Mouse (Mus musculus) ovary, postnatal 14 days (tissue): Measurements from ENCODE around the gene Sez6l.
"Not testable (repeated sequence)": the region's sequence is repeated elsewhere in the genome, so short reads cannot be mapped to it uniquely, and the experiment has no call there.

Experiments
- DNase-seq: peaks from one replicate; pipeline ENCODE4 v3.0.0; 2022; ENCODE audit warnings: low spot score

Gene Sez6l

DNA sequence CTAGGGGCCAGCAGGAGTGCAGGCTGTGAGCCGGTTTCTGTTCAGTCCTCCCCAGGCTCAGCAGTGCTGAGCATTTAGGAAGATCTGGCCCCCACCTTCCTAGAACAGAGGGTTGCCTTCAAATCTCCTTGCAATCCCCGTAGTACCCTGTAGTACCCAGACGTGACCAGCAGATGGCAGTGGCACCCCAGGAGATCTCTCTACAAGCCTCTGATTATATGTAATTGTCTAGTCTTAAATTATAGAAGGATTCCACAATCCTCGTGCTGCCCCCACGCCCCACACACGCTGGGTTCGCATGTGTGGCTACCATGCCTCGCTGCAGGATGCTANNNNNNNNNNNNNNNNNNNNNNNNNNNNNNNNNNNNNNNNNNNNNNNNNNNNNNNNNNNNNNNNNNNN is 144.0 kb downstream of the Sez6l start:
- peak; percentile 71 for DNase-seq

GRCm38 (mm10) chr5:112432033-112432432 is 145.0 kb downstream of the Sez6l start:
- DNase-seq = no peak

DNA sequence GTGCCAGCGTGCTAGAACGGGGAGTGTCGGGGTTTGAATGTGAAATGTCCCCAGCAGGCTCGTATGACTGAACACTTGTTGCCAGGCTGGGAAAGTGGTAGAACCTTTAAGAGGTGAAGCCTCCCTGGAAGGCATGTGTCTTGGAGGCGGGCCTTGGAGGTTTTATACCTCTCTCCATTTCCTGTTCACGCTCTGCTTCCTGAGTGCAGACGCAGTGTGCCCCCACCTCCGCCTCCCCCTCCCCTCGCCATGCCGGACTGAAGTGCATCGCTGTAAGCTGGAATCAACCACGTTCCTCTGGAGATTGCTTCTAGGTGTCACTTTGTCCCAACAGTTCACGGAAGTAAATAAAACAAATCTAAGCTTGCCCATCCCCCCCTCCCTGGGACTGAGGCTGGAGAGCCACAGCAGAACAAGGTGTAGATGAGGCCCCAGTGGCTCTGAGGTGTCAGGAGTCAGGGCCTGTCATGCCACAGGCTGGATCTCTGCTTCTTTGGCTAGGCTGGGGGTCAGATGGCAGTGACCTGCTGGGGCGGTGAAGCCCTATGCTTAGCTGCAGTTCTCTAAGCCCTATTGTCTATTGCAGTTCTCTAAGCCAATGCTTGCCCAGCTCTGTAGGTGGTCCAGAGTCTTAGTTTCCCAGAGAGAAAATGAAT is 145.7 kb downstream of the Sez6l start:
- no peak for DNase-seq

GRCm38 (mm10) chr5:112428944-112429343 is 148.0 kb downstream of the Sez6l start:
- DNase-seq = peak; percentile 51

DNA sequence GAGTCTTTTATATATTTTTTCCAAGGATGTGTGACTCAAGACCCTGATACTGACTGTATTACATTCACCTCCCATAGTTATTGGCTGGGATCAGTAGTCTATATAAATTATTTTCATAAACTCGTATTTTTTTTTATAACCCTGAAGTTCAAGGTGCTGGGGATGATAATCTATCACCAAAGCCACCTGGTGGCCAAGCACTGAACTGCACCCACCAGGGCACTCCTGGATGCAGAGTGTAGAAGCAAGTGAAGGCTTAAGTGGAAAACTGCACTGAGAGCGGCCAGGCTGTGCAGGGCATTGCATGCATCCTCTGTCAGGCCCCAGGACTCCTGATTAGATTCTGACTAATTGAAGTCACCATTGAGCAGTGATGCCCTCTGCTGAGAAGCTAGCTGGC is 149.7 kb downstream of the Sez6l start:
- peak; percentile 51 for DNase-seq

- DNase-seq = no peak
Measured at GRCm38 (mm10) chr5:112426635-112427034, 150.3 kb downstream of the Sez6l start.

- DNase-seq = no peak
Measured at GRCm38 (mm10) chr5:112419535-112419934, 157.4 kb downstream of the Sez6l start.

DNA sequence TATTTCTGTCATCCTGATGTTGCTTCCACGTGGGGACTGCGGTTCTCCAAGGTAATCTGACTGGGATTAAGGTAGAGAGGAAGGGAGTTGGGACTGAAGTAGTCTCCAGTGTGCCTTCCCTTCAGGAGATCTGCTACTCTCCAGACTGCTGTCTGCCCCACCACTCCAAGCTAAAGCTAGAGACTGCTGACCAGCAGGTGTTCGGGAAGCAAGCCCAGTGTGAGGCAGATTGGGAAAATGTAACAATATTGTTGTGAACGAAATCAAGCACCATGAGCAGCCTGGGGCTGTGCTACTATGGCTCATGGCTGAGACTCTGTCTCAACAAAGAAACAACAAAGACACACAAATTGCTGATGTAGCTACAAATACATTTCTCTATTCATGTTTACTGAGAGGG is 159.0 kb downstream of the Sez6l start:
- no peak for DNase-seq

GRCm38 (mm10) chr5:112416673-112417072 is 160.3 kb downstream of the Sez6l start:
- no peak for DNase-seq

DNA sequence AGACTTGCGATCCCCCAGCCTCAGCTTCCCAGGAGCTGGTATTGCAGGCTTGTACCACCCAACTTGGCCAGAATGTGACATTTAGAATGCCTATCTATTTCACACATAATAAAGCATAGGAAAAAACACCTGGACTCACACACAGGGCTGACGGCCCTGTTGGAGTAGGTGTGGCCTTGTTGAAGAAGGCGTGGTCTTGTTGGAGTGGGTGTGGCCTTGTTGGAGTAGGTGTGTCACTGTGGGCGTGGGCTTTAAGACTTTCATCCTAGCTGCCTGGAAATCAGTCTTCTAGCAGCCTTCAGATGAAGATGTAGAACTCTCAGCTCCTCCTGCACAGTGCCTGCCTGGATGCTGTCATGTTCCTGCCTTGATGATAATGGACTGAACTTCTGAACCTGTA is 164.2 kb downstream of the Sez6l start:
- not testable (repeated sequence) for DNase-seq

DNA sequence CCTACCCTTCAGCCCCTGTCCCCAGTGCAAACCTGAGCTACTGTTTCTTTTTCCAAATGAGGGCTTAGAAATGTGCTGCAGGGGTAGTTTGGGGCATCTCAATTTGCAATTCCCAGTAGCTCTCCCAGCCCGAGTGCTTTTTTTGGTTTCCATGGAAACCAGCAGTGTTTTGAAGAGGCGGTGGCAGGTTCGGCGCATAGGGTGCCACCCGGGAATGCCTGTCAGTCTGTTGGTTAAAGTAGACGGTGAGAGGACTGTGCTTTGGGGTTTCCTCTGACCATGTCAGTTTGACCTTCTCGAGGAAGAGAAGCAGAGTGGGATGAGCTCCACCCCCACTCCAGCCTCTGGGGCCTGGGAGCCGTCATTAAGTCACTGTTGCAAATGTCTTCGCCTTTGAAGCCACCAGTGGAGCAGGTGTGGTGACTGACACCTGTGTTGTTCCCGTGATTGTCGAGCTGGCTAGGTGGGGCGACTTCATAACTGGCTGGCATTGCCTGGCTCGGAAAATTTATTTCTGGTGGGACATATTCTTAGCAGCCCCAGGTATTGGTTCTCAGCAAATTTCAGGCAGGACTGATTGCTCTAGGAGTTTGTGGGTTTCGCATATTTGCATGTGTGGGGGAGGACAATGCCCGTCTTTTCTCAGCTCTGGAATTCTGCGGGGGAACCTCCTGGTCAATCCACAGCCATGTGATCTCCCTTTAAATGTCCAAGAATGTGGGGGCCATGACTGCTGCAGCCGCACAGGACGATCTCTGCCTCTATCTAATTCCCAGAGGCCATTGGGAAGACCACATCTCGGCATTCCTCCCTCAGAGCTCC is 165.3 kb downstream of the Sez6l start:
- DNase-seq = no peak

GRCm38 (mm10) chr5:112411072-112411471 is 165.9 kb downstream of the Sez6l start:
- DNase-seq = no peak

- DNase-seq = no peak
Measured at GRCm38 (mm10) chr5:112409274-112409673, 167.7 kb downstream of the Sez6l start.

GRCm38 (mm10) chr5:112406017-112406416 is 171.0 kb downstream of the Sez6l start:
- no peak for DNase-seq

DNA sequence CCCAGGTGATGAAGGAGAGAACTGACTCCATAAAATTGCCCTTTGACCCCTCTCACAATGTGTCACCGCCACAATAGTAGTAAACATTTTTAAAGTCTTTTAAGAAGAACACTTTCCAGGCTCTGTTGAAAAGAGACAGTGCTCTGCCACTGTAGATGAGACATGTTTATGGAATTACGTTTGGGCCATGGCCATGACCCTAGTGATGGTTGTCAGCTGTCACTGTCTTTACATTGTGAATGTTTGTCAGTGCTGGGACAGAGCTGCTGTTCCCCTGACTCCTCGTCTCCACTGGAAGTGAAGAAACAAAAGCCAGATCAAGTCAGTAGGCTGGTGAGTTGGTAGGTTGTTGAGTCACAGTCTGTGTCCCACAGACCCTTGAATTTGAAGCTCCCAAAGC is 174.5 kb downstream of the Sez6l start:
- DNase-seq = no peak

GRCm38 (mm10) chr5:112399284-112399683 is 177.7 kb downstream of the Sez6l start:
- no peak for DNase-seq

GRCm38 (mm10) chr5:112396066-112396465 is 180.9 kb downstream of the Sez6l start:
- DNase-seq = no peak

GRCm38 (mm10) chr5:112394779-112395443 is 182.1 kb downstream of the Sez6l start, which contains the start of gene Asphd2:
TSS of gene Asphd2 (minus strand) at chr5:112394866.
- peak; percentile 29 for DNase-seq

GRCm38 (mm10) chr5:112394415-112394763 is 182.6 kb downstream of the Sez6l start:
- no peak for DNase-seq

- DNase-seq = no peak
Measured at GRCm38 (mm10) chr5:112393741-112394414, 183.1 kb downstream of the Sez6l start.

- DNase-seq = no peak
Measured at GRCm38 (mm10) chr5:112391676-112392323, 185.2 kb downstream of the Sez6l start.

GRCm38 (mm10) chr5:112391002-112391401 is 186.0 kb downstream of the Sez6l start:
- DNase-seq = no peak
